Mouse (Mus musculus): ENCODE data around the gene Asic3. TPM values are rescaled to one million over a fixed set of nuclear protein-coding genes. Genes with fewer than 3 reads are reported as not detected.

Asic3 gene
- polyA plus RNA-seq, 1 experiment from 2014 or later, result 0.20 TPM

DNA sequence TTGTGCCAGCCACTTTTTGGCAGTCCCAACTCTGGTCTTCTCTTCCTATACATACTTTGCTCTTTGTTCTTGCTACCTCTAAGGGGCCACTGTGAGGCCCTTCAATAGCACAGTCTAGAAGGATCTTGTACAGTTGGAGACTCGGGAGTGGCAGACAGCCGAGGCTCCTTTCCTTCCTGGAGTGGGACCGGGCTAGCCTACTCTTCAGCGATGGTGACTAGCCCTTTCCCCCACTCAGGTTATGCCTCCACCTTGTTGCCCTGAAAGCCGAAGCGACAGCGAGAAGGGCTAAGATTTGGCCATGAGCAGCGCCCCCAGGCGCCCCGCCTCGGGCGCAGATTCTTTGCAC, 14.1 kb downstream of the Asic3 start:
- Histone ChIP-seq H3K36me3 (ENCODE audit: control insufficient read depth, insufficient read depth, low read length) (peaks cover 23% of the 10 kb centered on the region), H3K4me3 (ENCODE audit: low read depth, low read length) (no peak overlapping the region), H3K27ac (ENCODE audit: low read depth, low read length) (no peak overlapping the region), H3K9me3 (replicated peaks; ENCODE audit: control insufficient read depth, low read length) (no peaks in the 10 kb centered on the region), H3K4me2 (peak overlapping the region; percentile 45; the same call in 1 of the 2 replicates), H3K4me1 (ENCODE audit: control insufficient read depth, insufficient read depth, low read length) (peaks cover 41% of the 10 kb centered on the region), H3K9ac (ENCODE audit: low read depth, low read length) (no peak overlapping the region), H3K27me3 (ENCODE audit: control insufficient read depth, insufficient read depth, low read length) (no peaks in the 10 kb centered on the region)
- ATAC-seq (replicated peaks; ENCODE audit: insufficient number of reproducible peaks, low FRiP score, low TSS enrichment), result no peak
- 12% methylated on average over 12 of the region's 12 CpGs for WGBS (ENCODE audit: insufficient replicate concordance)

DNA sequence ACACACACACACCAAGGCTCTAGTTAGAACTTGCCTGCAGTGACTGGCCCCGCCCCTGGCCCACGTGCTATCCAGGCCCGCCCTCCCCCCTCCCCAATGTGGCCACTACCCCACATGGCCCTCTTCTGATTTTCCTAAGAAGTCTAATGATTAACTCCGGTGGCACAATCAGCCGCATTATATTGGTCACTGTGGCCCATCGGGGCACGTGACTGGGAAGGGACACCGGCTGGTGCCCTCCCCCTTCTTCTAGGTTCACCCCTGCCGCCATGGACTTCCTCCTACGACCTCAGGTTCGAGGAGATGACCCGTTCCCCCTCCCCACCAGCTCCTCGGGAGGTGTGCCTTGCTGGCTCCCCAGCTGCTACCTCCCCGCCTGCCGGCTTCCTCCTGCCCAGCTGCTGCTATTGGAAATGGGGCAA, 14.8 kb downstream of the Asic3 start:
- no peaks in the 10 kb centered on the region for H3K27me3 ChIP-seq (ENCODE audit: control insufficient read depth, insufficient read depth, low read length)
- no peaks in the 10 kb centered on the region for H3K9me3 ChIP-seq (replicated peaks; ENCODE audit: control insufficient read depth, low read length)
- ATAC-seq (replicated peaks; ENCODE audit: insufficient number of reproducible peaks, low FRiP score, low TSS enrichment), result no peak
- H3K4me3 ChIP-seq (ENCODE audit: low read depth, low read length), result 0 out of 2 replicates have a peak overlapping the region, but pooled peaks have one; percentile 5
- whole genome bisulfite sequencing (ENCODE audit: insufficient replicate concordance), result 12% methylated on average over 15 of the region's 15 CpGs
- peaks cover 38% of the 10 kb centered on the region for H3K4me1 ChIP-seq (ENCODE audit: control insufficient read depth, insufficient read depth, low read length)
- peaks cover 28% of the 10 kb centered on the region for H3K36me3 ChIP-seq (ENCODE audit: control insufficient read depth, insufficient read depth, low read length)
- peak overlapping the region; percentile 45 for H3K4me2 ChIP-seq
- H3K27ac ChIP-seq (ENCODE audit: low read depth, low read length), result no peak overlapping the region
- no peak overlapping the region for H3K9ac ChIP-seq (ENCODE audit: low read depth, low read length)

DNA sequence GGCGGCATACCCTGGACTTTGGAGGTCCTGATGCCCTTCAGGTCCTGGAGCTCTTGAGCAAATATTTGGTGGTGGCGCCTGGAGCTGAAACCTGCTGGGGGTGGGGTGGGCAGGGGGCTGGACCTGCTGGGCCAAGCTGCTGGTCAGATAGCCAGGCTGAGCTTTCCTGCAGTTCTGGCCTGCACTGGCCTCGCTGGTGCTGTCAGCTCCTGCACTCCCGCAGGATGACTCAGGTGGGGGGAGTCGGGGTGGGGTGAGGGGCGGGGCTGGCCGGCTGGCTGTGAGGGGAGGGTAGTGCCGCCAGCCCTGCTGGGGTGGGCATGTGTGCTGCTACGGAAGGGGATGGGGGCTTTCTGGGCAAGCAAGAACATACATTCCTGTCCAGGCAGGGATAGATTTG, 15.4 kb downstream of the Asic3 start:
- Histone ChIP-seq H3K27ac (ENCODE audit: low read depth, low read length) (no peak overlapping the region), H3K27me3 (ENCODE audit: control insufficient read depth, insufficient read depth, low read length) (no peaks in the 10 kb centered on the region), H3K9me3 (replicated peaks; ENCODE audit: control insufficient read depth, low read length) (no peaks in the 10 kb centered on the region), H3K36me3 (ENCODE audit: control insufficient read depth, insufficient read depth, low read length) (peaks cover 28% of the 10 kb centered on the region), H3K4me2 (peak overlapping the region; percentile 45), H3K9ac (ENCODE audit: low read depth, low read length) (no peak overlapping the region; the same call in 1 of the 2 replicates), H3K4me3 (ENCODE audit: low read depth, low read length) (no peak overlapping the region), H3K4me1 (ENCODE audit: control insufficient read depth, insufficient read depth, low read length) (peaks cover 44% of the 10 kb centered on the region)
- 12% methylated on average over 9 of the region's 9 CpGs for WGBS (ENCODE audit: insufficient replicate concordance)
- ATAC-seq (replicated peaks; ENCODE audit: insufficient number of reproducible peaks, low FRiP score, low TSS enrichment), result no peak

DNA sequence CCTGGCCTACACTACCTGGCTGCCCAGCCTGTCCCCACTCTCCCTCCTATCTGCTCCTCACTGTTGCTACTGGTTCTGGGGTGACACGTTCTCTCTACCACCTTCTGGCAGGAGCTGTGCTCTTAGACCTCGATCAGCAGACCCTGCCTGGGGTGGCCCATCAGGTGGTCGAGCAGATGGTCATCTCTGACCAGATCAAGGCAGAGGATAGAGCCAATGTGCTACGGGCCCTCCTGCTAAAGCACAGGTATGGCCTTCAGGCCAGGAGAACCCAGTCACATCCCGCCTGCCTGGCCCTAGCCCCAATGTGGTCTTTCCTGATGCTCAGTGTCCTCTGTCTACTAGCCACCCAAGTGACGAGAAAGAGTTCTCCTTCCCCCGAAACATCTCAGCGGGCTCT, 20.8 kb downstream of the Asic3 start:
- WGBS (ENCODE audit: insufficient replicate concordance), result 86% methylated on average over 8 of the region's 8 CpGs
- Histone ChIP-seq H3K9ac (ENCODE audit: low read depth, low read length) (no peak overlapping the region), H3K4me2 (no peak overlapping the region), H3K9me3 (replicated peaks; ENCODE audit: control insufficient read depth, low read length) (no peaks in the 10 kb centered on the region), H3K27ac (ENCODE audit: low read depth, low read length) (no peak overlapping the region), H3K4me1 (ENCODE audit: control insufficient read depth, insufficient read depth, low read length) (peaks cover 6% of the 10 kb centered on the region), H3K27me3 (ENCODE audit: control insufficient read depth, insufficient read depth, low read length) (no peaks in the 10 kb centered on the region), H3K4me3 (ENCODE audit: low read depth, low read length) (no peak overlapping the region), H3K36me3 (ENCODE audit: control insufficient read depth, insufficient read depth, low read length) (peaks cover 42% of the 10 kb centered on the region)
- ATAC-seq (replicated peaks; ENCODE audit: insufficient number of reproducible peaks, low FRiP score, low TSS enrichment), result no peak

DNA sequence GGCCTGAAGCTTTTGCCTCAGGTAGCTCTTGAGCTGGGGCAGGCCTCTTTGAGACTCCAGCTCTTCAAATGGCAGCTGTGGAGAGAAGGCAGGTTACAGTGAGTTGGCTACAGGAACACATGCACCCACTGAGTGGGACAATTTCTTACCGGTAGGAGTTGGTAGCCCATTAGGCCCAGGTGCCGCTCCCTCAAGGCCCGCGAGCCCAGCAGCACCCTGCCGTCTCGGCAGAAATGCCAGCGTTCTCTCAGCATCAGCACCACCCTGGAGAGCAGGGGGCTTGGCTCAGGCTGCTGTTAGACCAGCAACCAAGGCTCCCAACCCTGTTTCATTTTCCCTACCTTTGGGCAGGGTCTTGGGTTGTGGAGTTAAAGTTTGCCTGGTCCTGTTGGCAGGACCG, 28.0 kb downstream of the Asic3 start:
- no peak overlapping the region for H3K27ac ChIP-seq (ENCODE audit: low read depth, low read length)
- peaks cover 26% of the 10 kb centered on the region for H3K36me3 ChIP-seq (ENCODE audit: control insufficient read depth, insufficient read depth, low read length)
- H3K4me2 ChIP-seq, result no peak overlapping the region
- no peak overlapping the region for H3K4me3 ChIP-seq (ENCODE audit: low read depth, low read length)
- WGBS (ENCODE audit: insufficient replicate concordance), result 90% methylated on average over 8 of the region's 8 CpGs
- ATAC-seq (replicated peaks; ENCODE audit: insufficient number of reproducible peaks, low FRiP score, low TSS enrichment), result no peak
- no peaks in the 10 kb centered on the region for H3K9me3 ChIP-seq (replicated peaks; ENCODE audit: control insufficient read depth, low read length)
- H3K4me1 ChIP-seq (ENCODE audit: control insufficient read depth, insufficient read depth, low read length), result peaks cover 13% of the 10 kb centered on the region
- no peak overlapping the region; the same call in 1 of the 2 replicates for H3K9ac ChIP-seq (ENCODE audit: low read depth, low read length)
- H3K27me3 ChIP-seq (ENCODE audit: control insufficient read depth, insufficient read depth, low read length), result no peaks in the 10 kb centered on the region

DNA sequence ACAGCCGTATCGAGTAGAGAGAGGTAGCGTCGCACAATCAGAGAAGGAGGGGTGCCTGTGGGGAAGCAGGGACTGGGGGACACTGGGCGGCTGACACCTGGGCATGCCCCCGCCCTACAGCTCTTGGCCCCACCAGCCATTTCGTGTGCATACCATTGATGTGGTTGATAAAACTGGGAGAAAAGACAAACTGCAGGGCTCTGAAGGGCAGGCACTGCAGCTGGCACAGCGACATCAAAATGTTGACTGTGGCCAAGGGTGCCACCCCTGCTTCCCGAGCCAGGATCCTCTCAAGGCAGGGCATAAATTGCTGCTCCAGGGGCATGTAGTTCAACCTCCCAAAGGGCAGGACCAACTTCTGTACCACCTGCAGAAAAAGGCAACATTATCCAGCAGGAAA, 28.8 kb downstream of the Asic3 start:
- Histone ChIP-seq H3K36me3 (ENCODE audit: control insufficient read depth, insufficient read depth, low read length) (peaks cover 26% of the 10 kb centered on the region), H3K9me3 (replicated peaks; ENCODE audit: control insufficient read depth, low read length) (no peaks in the 10 kb centered on the region), H3K9ac (ENCODE audit: low read depth, low read length) (no peak overlapping the region), H3K4me3 (ENCODE audit: low read depth, low read length) (no peak overlapping the region), H3K4me2 (no peak overlapping the region), H3K27me3 (ENCODE audit: control insufficient read depth, insufficient read depth, low read length) (no peaks in the 10 kb centered on the region), H3K4me1 (ENCODE audit: control insufficient read depth, insufficient read depth, low read length) (peaks cover 13% of the 10 kb centered on the region), H3K27ac (ENCODE audit: low read depth, low read length) (no peak overlapping the region)
- WGBS (ENCODE audit: insufficient replicate concordance), result 86% methylated on average over 9 of the region's 9 CpGs
- ATAC-seq (replicated peaks; ENCODE audit: insufficient number of reproducible peaks, low FRiP score, low TSS enrichment), result no peak

DNA sequence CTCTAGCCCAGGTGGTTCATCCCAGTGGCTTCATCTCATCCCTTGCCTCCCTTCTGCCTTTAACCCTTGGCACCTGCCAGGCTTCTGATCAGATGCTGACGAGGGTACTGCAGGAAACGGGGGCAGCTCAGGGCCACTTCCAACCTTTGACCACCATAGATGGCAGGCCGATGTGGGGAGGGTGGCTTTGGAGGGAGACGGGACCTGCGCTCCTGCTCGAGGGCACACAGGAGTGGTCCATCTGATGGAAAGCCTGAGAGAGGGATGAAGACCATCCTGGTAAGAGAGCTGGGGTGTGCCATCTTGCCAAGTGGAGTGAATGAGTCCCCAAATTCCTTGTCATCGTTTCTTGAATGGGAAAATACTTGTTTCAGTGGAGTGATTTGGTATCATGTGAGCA, 30.0 kb downstream of the Asic3 start:
- H3K9me3 ChIP-seq (replicated peaks; ENCODE audit: control insufficient read depth, low read length), result no peaks in the 10 kb centered on the region
- ATAC-seq (replicated peaks; ENCODE audit: insufficient number of reproducible peaks, low FRiP score, low TSS enrichment), result no peak
- peaks cover 21% of the 10 kb centered on the region for H3K4me1 ChIP-seq (ENCODE audit: control insufficient read depth, insufficient read depth, low read length)
- no peak overlapping the region; the same call in 1 of the 2 replicates for H3K4me2 ChIP-seq
- H3K4me3 ChIP-seq (ENCODE audit: low read depth, low read length), result no peak overlapping the region
- no peaks in the 10 kb centered on the region for H3K27me3 ChIP-seq (ENCODE audit: control insufficient read depth, insufficient read depth, low read length)
- H3K36me3 ChIP-seq (ENCODE audit: control insufficient read depth, insufficient read depth, low read length), result peaks cover 26% of the 10 kb centered on the region
- no peak overlapping the region for H3K27ac ChIP-seq (ENCODE audit: low read depth, low read length)
- no peak overlapping the region for H3K9ac ChIP-seq (ENCODE audit: low read depth, low read length)
- 85% methylated on average over 7 of the region's 7 CpGs for WGBS (ENCODE audit: insufficient replicate concordance)

DNA sequence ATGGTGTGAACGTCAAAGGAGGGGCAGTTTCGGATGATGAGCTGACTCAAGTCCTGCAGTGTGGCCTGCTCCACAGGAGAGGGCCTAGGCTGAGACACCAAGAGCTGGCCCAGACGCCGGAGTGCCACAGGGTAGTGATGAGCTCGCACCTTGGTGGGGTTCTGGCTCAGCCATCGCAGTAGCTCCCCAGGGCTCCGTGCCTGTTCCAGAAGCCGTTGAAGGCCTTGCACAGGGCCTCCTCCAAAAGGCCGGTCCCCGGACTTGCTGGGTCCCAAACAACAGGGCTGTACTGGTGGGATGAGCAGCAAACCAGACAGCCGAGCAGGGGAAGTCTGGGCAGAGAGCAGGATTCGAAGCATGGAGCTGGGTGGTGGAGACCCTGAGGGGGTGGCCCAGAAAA, 30.7 kb downstream of the Asic3 start:
- Histone ChIP-seq H3K4me2 (peak overlapping the region; percentile 85), H3K4me1 (ENCODE audit: control insufficient read depth, insufficient read depth, low read length) (peaks cover 22% of the 10 kb centered on the region), H3K9me3 (replicated peaks; ENCODE audit: control insufficient read depth, low read length) (no peaks in the 10 kb centered on the region), H3K4me3 (ENCODE audit: low read depth, low read length) (peak overlapping the region; percentile 89), H3K27ac (ENCODE audit: low read depth, low read length) (peak overlapping the region; percentile 94; the same call in 1 of the 2 replicates), H3K36me3 (ENCODE audit: control insufficient read depth, insufficient read depth, low read length) (peaks cover 25% of the 10 kb centered on the region), H3K27me3 (ENCODE audit: control insufficient read depth, insufficient read depth, low read length) (no peaks in the 10 kb centered on the region), H3K9ac (ENCODE audit: low read depth, low read length) (peak overlapping the region; percentile 97)
- no peak for ATAC-seq (replicated peaks; ENCODE audit: insufficient number of reproducible peaks, low FRiP score, low TSS enrichment)
- WGBS (ENCODE audit: insufficient replicate concordance), result 79% methylated on average over 12 of the region's 12 CpGs

DNA sequence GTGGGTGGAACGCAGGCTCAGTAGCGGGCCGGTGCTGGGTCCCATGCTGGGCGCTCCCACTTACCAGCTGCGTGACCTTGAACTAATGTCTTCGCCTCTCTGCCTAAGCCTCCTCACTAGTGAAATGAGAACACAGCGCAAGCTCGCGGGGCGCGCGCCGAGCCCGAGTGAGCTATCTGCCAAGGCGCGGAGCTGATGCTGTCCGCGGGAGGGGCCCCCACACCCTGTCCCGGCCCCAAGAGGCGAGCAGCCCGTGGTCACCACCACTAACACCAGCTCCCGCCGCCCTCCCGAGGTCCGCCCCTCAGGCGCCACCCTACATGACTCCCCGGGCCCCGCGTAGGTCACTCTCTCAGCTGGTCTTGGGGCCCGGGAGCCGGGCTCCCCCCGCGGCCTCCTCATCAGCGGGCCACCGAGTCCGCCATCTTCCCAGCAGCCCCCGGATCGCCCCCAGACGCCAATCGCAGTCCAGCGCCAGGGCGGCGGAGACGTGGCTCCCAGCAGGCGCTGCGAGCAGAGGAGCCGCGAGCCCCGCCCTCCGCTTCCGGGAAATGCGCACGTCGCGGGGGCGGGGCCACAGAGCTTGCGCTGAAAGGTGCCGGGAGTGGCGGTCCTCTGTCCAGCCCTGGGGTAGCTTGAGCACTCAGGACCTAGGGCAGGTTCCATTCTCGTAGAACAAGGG, 31.7 kb downstream of the Asic3 start, which contains the start of gene Fastk:
Gene Fastk (minus strand): TSS at position 542 of the 682 bp plus-strand sequence.
- H3K36me3 ChIP-seq (ENCODE audit: control insufficient read depth, insufficient read depth, low read length), result peaks cover 17% of the 10 kb centered on the region
- WGBS (ENCODE audit: insufficient replicate concordance), result under 1% methylated on average over 60 of the region's 60 CpGs
- ATAC-seq (replicated peaks; ENCODE audit: insufficient number of reproducible peaks, low FRiP score, low TSS enrichment), result peak; percentile 83

More for the DNA sequence above, 31.7 kb downstream of the Asic3 start, which contains the start of gene Fastk:
- Histone ChIP-seq H3K27me3 (ENCODE audit: control insufficient read depth, insufficient read depth, low read length) (no peaks in the 10 kb centered on the region), H3K9ac (ENCODE audit: low read depth, low read length) (peak within 1 kb of the TSS; percentile 97), H3K4me1 (ENCODE audit: control insufficient read depth, insufficient read depth, low read length) (peaks cover 22% of the 10 kb centered on the region), H3K4me2 (peak within 1 kb of the TSS; percentile 85), H3K9me3 (replicated peaks; ENCODE audit: control insufficient read depth, low read length) (no peaks in the 10 kb centered on the region), H3K4me3 (ENCODE audit: low read depth, low read length) (peak within 1 kb of the TSS; percentile 89), H3K27ac (ENCODE audit: low read depth, low read length) (peak within 1 kb of the TSS; percentile 94)
